Mouse (Mus musculus): ENCODE results near the gene Tnks2.
"Not testable (repeated sequence)": the region's sequence is repeated elsewhere in the genome, so short reads cannot be mapped to it uniquely, and the experiment has no call there.

DNA sequence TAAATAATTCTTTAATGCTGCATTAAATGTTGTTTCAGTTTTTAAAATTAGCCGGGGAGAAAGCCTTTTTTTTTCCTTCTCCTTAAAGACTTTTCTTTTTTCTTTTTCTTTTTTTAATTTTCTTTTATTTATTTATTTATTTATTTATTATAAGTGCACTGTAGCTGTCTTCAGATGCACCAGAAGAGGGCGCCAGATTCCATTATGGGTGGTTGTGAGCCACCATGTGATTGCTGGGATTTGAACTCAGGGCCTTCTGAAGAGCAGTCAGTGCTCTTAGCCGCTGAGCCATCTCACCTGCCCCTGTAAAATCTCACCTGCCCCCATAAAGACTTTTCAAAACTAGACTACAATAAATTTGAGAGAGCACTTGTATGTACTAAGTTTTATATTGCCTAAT is 34.6 kb downstream of the Tnks2 start:
- TF ChIP-seq CTCF, POLR2A (IDR thresholded peaks at IDR 0.05; ENCODE audit: extremely low read depth, insufficient read depth, low read length): not testable (repeated sequence)

All from cortical plate, adult 2 months (tissue).